Mouse (Mus musculus): Measurements from ENCODE around the gene Pakap. TPM values are rescaled to one million over a fixed set of nuclear protein-coding genes. Genes with fewer than 3 reads are reported as not detected.

The Pakap gene
- total RNA-seq, 2 experiments from 2014 or later: 1.2 TPM; not detected in 1

DNA sequence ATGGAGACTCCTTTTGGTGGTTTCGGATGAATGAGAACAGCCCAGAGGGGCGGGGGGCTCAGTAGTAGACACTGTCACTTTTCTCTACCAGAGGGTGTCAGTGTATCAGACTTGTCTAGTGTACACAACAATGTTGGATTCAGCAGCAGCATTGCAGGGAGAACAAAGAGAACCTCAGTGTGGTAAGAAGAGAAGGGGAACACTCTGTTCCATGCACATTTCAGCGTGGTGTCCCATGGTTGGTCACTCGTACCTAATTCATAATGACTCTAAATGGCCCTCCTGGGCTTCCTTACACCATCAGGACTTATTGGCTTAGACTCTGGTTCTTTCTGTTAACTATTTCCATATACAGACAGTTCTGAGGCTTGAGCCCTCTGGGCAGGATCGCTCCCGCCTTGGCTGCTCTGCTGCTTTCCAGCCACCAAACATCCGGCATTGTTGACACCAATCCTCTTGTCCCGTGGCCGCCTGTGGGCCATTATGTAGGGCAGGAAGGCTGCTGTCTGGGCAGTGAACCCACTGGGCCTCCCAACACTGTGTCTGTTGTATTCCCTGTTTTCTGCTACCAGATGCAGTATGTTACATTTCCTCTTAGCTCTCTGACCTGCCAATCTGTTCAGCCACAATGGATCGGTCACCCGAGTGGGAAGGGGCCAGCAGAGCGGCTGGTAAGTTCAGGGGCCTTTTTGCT lies 130.1 kb downstream of the Pakap start:
- no peak for ATAC-seq (replicated peaks; ENCODE audit: low FRiP score, poor library complexity, severe bottlenecking)

DNA sequence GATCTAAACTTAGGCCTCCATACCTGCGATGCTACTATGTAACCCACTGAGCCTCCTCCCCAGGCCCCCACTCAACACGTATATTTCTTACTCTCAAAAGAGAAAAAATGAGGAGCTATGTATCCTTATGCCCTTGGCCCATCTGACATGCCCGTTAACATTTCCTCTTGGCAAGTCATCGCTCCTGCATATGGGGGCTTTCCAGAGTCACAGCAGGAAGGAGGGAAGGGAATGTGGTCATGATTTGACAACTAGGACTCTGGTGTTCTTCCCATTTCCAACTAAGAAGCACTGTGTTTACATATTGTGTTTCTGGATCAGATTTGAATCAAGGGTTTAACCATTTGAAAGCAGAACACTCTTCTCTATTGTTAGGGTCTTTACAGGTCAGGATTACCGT lies 133.6 kb downstream of the Pakap start:
- ATAC-seq (replicated peaks; ENCODE audit: low FRiP score, poor library complexity, severe bottlenecking): no peak

DNA sequence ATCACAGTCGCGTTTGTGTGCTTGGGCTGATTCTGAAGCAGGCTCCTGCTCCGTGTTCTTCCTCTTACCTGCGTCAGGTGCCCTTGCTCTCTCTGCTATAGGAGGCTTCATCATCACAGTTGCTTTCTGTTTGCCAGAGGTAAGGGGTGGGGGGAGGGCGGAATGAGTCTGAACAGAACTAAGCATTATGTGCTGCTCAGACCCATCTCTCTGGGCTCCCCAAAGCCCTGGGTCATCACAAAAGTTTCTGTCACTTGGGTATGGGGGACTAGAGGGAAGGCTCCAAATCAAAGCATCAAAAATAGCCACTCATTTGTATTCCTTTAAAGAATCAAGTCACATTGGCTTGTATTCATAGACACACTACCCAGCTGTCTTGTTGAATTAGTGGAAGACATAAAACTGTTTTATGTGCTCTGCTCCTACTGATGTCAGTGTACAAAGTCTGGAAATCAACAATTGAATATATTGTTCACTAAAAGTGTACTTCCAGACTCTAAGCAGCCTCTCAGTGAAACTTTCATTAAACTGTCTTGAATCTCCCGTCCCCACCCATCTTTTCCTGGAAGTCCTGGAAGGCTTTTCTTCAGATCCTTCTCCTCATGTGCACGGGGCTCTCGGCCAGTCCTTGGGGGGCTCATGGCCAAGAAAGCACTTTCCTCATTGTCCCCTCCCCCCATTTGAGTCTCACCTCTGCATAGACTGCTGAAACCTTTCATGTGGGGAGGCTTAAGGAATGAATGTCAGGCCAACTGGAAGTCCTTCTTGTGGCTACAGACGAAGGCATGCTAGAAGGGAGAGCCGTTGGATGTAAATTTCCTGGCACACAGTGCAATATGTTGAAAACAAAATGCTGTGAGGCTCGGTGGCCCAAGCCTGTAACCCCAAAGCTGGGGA lies 135.8 kb downstream of the Pakap start:
- ATAC-seq (replicated peaks; ENCODE audit: low FRiP score, poor library complexity, severe bottlenecking): no peak

GRCm38 (mm10) chr4:57704575-57704974 lies 136.6 kb downstream of the Pakap start:
- no peak for ATAC-seq (replicated peaks; ENCODE audit: low FRiP score, poor library complexity, severe bottlenecking)

- no peak for ATAC-seq (replicated peaks; ENCODE audit: low FRiP score, poor library complexity, severe bottlenecking)
Observed at GRCm38 (mm10) chr4:57715849-57716248, 147.9 kb downstream of the Pakap start.

DNA sequence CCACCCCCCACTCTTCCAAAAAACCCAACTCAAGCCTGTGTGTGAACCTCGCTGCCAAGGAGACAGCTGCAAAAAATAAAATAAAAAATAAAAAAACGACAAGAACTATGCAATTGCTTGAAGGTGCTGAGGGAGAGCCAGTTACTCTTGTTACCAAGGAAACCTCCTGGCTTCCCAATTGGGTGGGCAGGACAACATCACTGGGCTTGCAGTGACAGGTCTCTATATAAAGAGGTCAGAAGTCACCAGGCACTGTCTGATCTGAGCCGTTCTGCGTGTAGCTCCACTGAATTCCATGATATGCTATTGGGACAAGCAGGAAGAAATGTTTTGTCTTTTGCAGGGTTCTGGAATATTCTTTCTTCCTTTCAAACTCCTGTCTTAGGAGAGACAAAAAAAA lies 148.8 kb downstream of the Pakap start:
- no peak for ATAC-seq (replicated peaks; ENCODE audit: low FRiP score, poor library complexity, severe bottlenecking)

DNA sequence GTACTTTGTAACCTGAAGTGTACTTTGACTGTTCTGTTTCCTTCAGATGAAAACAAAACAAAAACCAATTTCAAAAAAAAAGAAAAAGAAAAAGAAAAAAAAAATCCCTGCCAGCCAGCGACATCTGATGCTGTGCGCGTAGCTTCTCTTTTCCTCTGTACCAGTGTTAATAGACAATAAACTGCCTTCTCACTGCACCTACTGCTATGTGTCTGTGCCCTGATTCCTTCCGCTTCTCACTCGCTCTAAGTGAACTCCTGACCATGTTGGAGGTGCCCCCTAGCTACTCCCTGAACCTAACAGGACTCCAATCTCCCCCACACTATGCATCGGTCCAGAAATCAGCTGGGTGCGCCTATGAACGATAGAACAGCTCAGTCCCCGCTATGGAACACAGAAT lies 149.4 kb downstream of the Pakap start, which contains the start of gene Akap2:
Akap2 (plus strand) TSS at position 304 of the 400 bp plus-strand sequence.
- no peak for ATAC-seq (replicated peaks; ENCODE audit: low FRiP score, poor library complexity, severe bottlenecking)

GRCm38 (mm10) chr4:57719370-57719769 lies 151.4 kb downstream of the Pakap start:
- ATAC-seq (replicated peaks; ENCODE audit: low FRiP score, poor library complexity, severe bottlenecking): no peak

DNA sequence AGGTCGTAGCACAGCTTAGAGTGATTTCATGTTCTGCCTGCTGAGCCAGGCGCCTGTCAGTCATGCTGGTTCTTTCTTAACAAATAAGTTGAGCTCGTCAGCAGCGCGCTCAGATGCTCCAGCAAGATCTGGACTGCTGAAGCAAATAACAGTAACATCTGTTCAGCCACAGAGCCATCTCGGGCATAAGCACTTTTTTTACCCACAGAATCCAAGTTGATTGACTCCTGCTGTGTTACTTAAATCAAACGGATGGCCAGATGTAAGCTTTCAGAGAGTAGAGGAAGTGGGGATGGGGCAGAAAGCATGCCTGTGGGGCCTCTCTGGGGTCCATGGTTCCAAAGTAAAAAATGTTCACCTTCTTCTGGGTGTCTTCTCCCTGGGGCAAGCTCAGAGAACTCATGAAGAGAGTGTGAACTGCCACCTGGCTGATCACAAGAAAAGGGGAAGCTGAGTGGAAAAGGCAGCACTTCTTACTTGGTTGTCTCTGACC lies 152.9 kb downstream of the Pakap start:
- ATAC-seq (replicated peaks; ENCODE audit: low FRiP score, poor library complexity, severe bottlenecking): no peak

DNA sequence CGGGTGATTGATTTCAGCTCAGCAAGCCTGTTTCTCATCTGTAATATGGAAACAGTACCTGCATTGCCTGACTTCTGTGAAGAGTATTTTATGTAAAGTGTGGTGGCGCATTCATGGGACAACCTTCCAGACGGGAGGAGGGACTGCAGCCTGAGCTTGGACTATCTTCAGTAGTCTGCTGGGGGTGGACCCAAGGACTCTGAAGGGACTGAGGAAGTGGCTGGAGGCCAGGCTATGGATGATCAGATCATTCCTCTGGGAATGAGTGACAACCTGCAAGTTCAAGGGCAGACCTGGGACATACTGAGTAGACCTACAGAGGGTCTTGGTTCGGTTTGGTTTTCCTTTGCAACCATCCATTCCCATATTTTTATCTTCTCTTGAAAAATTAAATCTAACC lies 154.3 kb downstream of the Pakap start:
- ATAC-seq (replicated peaks; ENCODE audit: low FRiP score, poor library complexity, severe bottlenecking): no peak

- no peak for ATAC-seq (replicated peaks; ENCODE audit: low FRiP score, poor library complexity, severe bottlenecking)
Observed at GRCm38 (mm10) chr4:57723659-57724058, 155.7 kb downstream of the Pakap start.

DNA sequence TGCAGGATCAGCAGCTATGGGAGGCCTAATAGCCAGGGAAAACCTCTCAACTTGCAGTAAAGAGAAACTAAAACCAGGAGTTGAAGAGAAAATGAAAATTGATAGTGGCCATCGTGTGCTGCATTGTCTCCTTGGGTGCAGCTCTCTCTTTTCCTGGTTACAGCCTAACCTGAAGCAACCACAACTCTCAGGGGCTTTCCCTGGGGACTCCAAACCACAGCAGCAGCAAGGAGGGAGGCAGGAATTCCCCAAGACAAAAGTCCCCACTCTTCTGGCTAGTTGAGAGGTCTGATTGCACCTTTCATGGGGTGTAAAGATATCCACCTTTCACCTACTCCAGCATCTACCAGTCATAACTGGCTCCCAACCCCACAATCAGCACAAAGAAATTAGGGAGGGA lies 157.6 kb downstream of the Pakap start:
- ATAC-seq (replicated peaks; ENCODE audit: low FRiP score, poor library complexity, severe bottlenecking): no peak

GRCm38 (mm10) chr4:57728611-57729183 lies 160.7 kb downstream of the Pakap start:
- ATAC-seq (replicated peaks; ENCODE audit: low FRiP score, poor library complexity, severe bottlenecking): no peak

GRCm38 (mm10) chr4:57730047-57730446 lies 162.1 kb downstream of the Pakap start:
- ATAC-seq (replicated peaks; ENCODE audit: low FRiP score, poor library complexity, severe bottlenecking): no peak

DNA sequence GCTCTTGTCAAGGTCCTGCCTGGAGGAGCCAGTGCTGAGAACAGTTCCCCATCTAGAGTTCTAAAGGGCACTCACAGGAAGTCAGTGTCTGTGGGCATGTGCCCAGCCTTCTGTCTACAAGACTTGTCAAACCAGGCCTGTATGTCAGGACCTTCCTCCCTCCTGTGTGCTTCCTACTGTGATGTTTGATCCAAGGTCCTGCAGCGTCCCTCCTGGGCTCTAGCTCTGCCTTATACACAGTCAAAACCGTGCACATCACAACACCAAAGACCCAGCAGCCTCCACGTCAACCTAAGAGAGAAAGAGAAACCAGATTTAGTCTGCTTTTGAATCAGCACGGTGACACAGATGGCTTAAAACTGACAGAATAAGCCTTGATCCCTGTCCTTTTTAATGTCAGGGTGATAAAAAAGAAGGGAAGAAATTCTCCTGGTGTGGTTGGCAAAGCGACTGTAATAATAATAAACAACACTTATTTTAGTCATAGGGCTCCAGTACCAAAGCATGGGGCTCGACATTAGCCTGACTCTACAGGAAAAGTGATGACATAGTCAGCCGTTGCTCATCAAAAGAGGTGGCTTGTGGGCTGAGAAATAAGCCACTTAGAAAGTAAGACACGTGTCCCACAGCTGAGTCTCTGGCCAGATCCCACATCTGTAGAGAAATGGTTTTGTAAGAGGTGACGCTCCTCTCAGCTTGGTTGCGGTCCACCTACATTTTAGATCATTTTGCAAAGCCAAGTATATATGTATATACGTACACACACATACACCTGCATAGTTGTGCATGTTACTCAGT lies 163.0 kb downstream of the Pakap start:
- ATAC-seq (replicated peaks; ENCODE audit: low FRiP score, poor library complexity, severe bottlenecking): no peak

DNA sequence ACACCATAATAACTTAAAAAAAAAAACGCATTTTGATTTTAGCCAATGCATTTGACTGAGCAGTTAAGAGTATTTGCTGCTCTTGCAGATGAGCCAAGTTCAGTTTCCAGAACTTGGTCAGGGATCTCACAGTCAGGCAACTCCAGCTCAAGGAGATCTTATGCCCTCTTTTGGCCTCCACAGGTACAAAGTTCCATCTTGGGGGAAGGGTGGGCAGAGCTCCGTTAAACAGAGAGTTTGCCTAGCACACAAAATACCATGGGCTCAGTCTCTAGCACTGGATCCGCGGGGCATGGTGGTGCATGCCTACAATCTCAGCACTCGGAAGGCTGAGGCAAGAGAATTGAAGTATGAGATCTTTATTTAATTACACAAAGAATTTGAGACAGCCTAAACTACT lies 164.4 kb downstream of the Pakap start:
- no peak for ATAC-seq (replicated peaks; ENCODE audit: low FRiP score, poor library complexity, severe bottlenecking)

DNA sequence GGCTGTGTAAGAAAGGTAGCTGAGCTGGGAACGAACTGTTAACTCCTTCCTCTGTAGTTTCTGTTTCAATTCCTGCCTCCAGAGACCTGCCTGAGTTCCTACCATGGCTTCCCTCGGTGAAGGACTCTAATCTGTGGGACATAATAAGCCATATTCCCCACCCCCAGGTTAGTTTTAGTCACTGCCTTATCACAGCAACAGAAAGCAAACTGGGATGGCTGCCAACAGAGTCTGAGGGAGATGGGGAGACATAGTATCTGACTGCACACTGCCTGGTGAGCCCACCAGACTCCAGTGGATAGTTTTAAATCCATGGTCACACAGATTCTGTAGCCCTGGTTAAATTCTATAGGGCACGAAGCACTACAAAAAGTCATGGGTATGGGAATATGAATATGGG lies 165.5 kb downstream of the Pakap start:
- ATAC-seq (replicated peaks; ENCODE audit: low FRiP score, poor library complexity, severe bottlenecking): no peak

DNA sequence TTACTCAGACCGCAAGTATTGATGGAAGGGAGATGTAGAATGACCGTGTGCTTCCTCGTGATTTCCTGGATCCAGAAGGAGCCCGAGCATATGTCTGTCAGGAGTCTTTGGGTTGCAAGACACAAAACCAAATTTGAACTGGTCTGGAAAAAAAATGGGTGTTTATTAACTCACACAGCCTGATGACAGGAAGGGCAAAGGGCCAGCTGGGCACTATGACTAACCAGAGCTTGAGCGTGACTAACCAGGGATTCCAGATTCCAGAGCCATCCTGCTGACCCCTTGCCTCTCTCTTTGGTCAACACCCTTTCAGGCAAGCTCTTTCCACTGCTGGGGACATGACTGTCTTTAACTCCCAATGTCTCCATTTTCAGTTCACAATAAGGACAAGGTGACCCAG lies 167.4 kb downstream of the Pakap start:
- ATAC-seq (replicated peaks; ENCODE audit: low FRiP score, poor library complexity, severe bottlenecking): no peak

DNA sequence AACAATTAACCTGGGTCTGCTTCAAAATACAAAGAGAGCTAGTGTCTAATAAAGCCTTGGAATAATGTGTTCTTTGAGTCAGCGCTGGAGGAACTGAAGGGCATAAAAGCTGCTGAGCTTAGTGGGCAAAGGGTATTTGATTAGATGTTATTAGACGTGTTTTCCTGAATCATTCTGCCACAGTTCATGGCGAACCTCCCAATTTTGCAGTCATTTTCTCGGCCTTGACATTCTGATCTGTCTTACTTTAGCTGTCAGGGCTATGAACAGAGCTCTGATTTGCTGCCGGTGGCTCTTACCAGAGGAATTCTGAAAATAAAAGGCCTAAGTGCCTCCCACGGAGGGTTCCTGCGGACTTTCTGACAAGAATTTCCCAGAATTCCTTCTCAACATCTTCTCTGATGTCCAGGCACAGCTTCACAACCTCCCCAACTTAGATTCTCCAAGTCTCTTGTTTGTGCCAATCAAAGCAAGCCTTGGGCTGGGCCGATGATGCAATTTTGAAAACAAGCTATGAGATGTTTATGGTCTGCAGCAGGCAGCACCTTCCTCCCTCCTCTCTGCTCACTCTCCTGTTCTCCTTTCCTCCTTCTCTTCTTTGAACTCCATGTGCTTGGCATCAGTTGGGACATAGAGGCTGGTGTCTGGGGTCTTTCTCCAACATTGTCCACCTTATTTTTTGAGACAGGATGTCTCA lies 171.0 kb downstream of the Pakap start:
- ATAC-seq (replicated peaks; ENCODE audit: low FRiP score, poor library complexity, severe bottlenecking): no peak

Data from erythroid progenitor cell, adult 5-6 weeks (primary cell).